Mouse (Mus musculus): ENCODE measurements at regions not wholly inside any gene's neighbourhood (a gene's known extent, or its start where the extent isn't known, plus 50 kb on each side); places are given as distances from the start of the nearest gene placed in this dataset.

DNA sequence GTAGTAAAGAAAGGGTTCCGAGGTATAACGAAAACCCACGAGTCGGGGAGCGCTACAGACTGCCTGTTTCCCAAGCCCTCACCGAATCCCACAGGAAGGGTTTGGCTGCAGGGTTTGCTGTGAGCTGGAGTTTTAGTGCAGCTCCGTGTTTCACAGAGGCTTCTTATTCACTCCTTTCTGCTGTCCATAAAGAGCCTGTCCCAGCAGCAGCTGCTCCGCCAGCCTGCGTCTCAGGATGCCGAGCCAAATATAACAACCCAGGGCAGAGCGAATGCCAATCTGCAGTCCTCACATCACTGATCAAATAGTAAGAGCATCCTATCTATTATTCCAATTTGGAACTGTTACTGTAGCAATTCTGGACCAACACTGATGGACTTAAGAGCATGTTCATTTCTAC is 110.7 kb upstream of the Mpp6 start:
- H3K9me3 ChIP-seq (replicated peaks): no peaks in the 10 kb centered on the region
- no peak overlapping the region for H3K9ac ChIP-seq (replicated peaks)
- H3K4me2 ChIP-seq: 0 out of 2 replicates have a peak overlapping the region, but pooled peaks have one; percentile 2
- H3K27ac ChIP-seq (replicated peaks): no peak overlapping the region
- no peaks in the 10 kb centered on the region for H3K4me1 ChIP-seq
- H3K36me3 ChIP-seq: no peaks in the 10 kb centered on the region
- no peak for ATAC-seq (ENCODE audit: low FRiP score)
- H3K4me3 ChIP-seq (replicated peaks): no peak overlapping the region
- WGBS: 75% methylated on average over 11 of the region's 11 CpGs
- H3K27me3 ChIP-seq (replicated peaks): no peaks in the 10 kb centered on the region

DNA sequence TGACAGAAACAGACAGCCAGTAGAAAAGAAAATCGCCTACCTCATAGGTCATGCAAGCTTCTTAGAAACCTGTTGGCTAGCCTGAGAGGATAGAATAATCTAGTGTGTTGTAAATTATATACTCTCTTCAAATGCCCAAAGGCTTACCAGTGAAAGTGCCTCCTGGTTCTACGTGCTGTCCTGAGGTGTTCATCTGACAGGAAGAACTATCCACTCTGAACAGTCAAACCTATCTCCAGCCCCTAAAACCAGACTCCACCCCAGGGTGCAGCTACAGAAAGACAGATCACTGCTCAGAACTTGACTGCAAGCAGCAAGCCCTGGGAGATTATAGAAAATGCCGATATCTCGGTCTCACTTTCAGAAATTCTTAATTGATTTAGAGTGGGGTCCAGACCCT is 102.0 kb upstream of the Mpp6 start:
- 79% methylated on average over 4 of the region's 4 CpGs for WGBS

GRCm38 (mm10) chr6:50008869-50009268 is 101.2 kb upstream of the Mpp6 start:
- peaks cover 27% of the 10 kb centered on the region for H3K4me1 ChIP-seq
- no peak overlapping the region for H3K27ac ChIP-seq (replicated peaks)
- no peaks in the 10 kb centered on the region for H3K27me3 ChIP-seq (replicated peaks)
- WGBS: 63% methylated on average over 3 of the region's 3 CpGs
- H3K4me3 ChIP-seq (replicated peaks): no peak overlapping the region
- no peaks in the 10 kb centered on the region for H3K9me3 ChIP-seq (replicated peaks)
- no peaks in the 10 kb centered on the region for H3K36me3 ChIP-seq
- H3K4me2 ChIP-seq: no peak overlapping the region
- no peak overlapping the region for H3K9ac ChIP-seq (replicated peaks)
- no peak for ATAC-seq (ENCODE audit: low FRiP score)

More for the DNA sequence above, 102.0 kb upstream of the Mpp6 start:
- Histone ChIP-seq H3K27me3 (replicated peaks) (no peaks in the 10 kb centered on the region), H3K9ac (replicated peaks) (no peak overlapping the region), H3K4me1 (peaks cover 19% of the 10 kb centered on the region), H3K4me3 (replicated peaks) (no peak overlapping the region), H3K36me3 (no peaks in the 10 kb centered on the region), H3K9me3 (replicated peaks) (no peaks in the 10 kb centered on the region), H3K4me2 (no peak overlapping the region), H3K27ac (replicated peaks) (no peak overlapping the region)
- no peak for ATAC-seq (ENCODE audit: low FRiP score)

GRCm38 (mm10) chr6:50009339-50009738 is 100.7 kb upstream of the Mpp6 start:
- WGBS: 76% methylated on average over 7 of the region's 7 CpGs
- Histone ChIP-seq H3K27me3 (replicated peaks) (no peaks in the 10 kb centered on the region), H3K27ac (replicated peaks) (no peak overlapping the region), H3K4me3 (replicated peaks) (no peak overlapping the region), H3K36me3 (no peaks in the 10 kb centered on the region), H3K9me3 (replicated peaks) (no peaks in the 10 kb centered on the region), H3K9ac (replicated peaks) (no peak overlapping the region), H3K4me1 (peaks cover 29% of the 10 kb centered on the region), H3K4me2 (no peak overlapping the region)
- ATAC-seq (ENCODE audit: low FRiP score): no peak

- no peak overlapping the region for H3K4me2 ChIP-seq
- no peak overlapping the region for H3K9ac ChIP-seq (replicated peaks)
- ATAC-seq (ENCODE audit: low FRiP score): no peak
- H3K4me3 ChIP-seq (replicated peaks): no peak overlapping the region
- H3K9me3 ChIP-seq (replicated peaks): no peaks in the 10 kb centered on the region
- peaks cover 29% of the 10 kb centered on the region for H3K4me1 ChIP-seq
- H3K27ac ChIP-seq (replicated peaks): no peak overlapping the region
- H3K36me3 ChIP-seq: no peaks in the 10 kb centered on the region
- 84% methylated on average over 5 of the region's 5 CpGs for WGBS
- no peaks in the 10 kb centered on the region for H3K27me3 ChIP-seq (replicated peaks)
Observed at GRCm38 (mm10) chr6:50009856-50010255, 100.2 kb upstream of the Mpp6 start.

DNA sequence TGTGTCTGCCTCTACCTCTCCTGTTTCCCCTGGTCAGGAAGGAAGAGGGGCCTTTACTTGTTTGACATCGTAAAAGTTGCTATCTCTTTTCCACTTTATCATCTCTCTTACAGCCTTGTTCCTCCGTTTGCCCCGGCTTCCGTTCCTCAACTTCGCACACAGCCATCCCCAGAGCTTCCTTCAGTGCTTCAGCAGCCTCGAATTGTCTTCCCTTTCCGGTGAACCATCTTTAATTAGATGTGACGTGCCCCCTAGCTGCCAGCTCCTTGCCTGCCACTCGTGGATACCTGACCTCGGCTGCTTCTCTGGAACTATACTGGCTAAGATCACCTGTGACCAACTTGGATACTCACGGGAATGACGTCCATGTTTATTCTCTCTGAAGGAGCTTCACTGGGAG is 99.0 kb upstream of the Mpp6 start:
- Histone ChIP-seq H3K27ac (replicated peaks) (0 out of 2 replicates have a peak overlapping the region, but pooled peaks have one; percentile 25), H3K36me3 (no peaks in the 10 kb centered on the region), H3K27me3 (replicated peaks) (no peaks in the 10 kb centered on the region), H3K4me1 (peaks cover 29% of the 10 kb centered on the region), H3K9ac (replicated peaks) (no peak overlapping the region), H3K4me3 (replicated peaks) (no peak overlapping the region), H3K4me2 (no peak overlapping the region), H3K9me3 (replicated peaks) (no peaks in the 10 kb centered on the region)
- ATAC-seq (ENCODE audit: low FRiP score): no peak
- 86% methylated on average over 12 of the region's 12 CpGs for WGBS

DNA sequence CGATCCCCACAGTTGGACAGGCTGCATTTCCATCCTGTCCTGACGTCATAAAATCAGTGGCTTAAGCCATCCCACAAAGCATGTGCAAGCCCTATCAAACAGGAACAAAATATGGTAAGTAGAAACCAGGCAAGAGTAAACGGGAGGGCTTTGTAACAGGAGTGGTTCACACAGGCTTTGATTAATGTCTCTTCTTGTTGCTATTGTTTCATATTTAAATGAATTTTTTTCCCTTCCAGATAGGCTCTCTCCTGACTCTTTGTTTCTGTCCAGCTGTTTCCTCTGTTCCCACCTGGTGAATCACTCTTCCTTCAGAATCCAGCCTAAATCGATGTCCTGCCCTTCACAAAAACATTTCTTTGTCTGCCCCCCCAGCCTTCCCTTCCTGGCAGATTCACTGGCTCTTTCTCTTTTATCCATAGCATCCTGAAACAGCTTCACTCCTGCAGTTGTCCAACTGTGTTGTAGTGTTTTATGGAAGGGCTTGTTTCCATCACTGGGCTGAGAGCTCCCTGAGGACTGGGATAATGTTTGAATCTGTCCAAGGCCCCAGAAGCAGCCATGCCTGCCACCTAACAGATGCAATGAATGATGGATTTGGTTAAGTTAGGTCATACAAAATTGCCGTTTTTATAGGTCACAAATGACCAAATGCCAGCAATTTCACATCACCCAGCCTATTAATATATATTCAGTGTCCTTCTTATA is 98.1 kb upstream of the Mpp6 start:
- 38% methylated on average over 5 of the region's 5 CpGs for WGBS
- Histone ChIP-seq H3K36me3 (no peaks in the 10 kb centered on the region), H3K27me3 (replicated peaks) (no peaks in the 10 kb centered on the region), H3K9ac (replicated peaks) (no peak overlapping the region), H3K4me3 (replicated peaks) (no peak overlapping the region), H3K4me1 (peaks cover 29% of the 10 kb centered on the region), H3K27ac (replicated peaks) (peak overlapping the region; percentile 25; the same call in 1 of the 2 replicates), H3K9me3 (replicated peaks) (no peaks in the 10 kb centered on the region), H3K4me2 (no peak overlapping the region)
- no peak; the same call in 1 of the 2 replicates for ATAC-seq (ENCODE audit: low FRiP score)

GRCm38 (mm10) chr6:50013067-50013466 is 97.0 kb upstream of the Mpp6 start:
- Histone ChIP-seq H3K4me2 (no peak overlapping the region), H3K27ac (replicated peaks) (0 out of 2 replicates have a peak overlapping the region, but pooled peaks have one; percentile 9), H3K9me3 (replicated peaks) (no peaks in the 10 kb centered on the region), H3K9ac (replicated peaks) (no peak overlapping the region), H3K27me3 (replicated peaks) (no peaks in the 10 kb centered on the region), H3K36me3 (no peaks in the 10 kb centered on the region), H3K4me3 (replicated peaks) (no peak overlapping the region), H3K4me1 (peaks cover 29% of the 10 kb centered on the region)
- peak; percentile 22; the same call in 1 of the 2 replicates for ATAC-seq (ENCODE audit: low FRiP score)
- WGBS: 55% methylated on average over 5 of the region's 5 CpGs

GRCm38 (mm10) chr6:50013842-50014241 is 96.2 kb upstream of the Mpp6 start:
- ATAC-seq (ENCODE audit: low FRiP score): no peak
- 0 out of 2 replicates have a peak overlapping the region, but pooled peaks have one; percentile 28 for H3K27ac ChIP-seq (replicated peaks)
- H3K4me2 ChIP-seq: no peak overlapping the region
- H3K4me3 ChIP-seq (replicated peaks): no peak overlapping the region
- H3K9me3 ChIP-seq (replicated peaks): no peaks in the 10 kb centered on the region
- no peaks in the 10 kb centered on the region for H3K27me3 ChIP-seq (replicated peaks)
- WGBS: 75% methylated on average over 7 of the region's 7 CpGs
- no peaks in the 10 kb centered on the region for H3K36me3 ChIP-seq
- H3K9ac ChIP-seq (replicated peaks): no peak overlapping the region
- H3K4me1 ChIP-seq: peaks cover 29% of the 10 kb centered on the region

DNA sequence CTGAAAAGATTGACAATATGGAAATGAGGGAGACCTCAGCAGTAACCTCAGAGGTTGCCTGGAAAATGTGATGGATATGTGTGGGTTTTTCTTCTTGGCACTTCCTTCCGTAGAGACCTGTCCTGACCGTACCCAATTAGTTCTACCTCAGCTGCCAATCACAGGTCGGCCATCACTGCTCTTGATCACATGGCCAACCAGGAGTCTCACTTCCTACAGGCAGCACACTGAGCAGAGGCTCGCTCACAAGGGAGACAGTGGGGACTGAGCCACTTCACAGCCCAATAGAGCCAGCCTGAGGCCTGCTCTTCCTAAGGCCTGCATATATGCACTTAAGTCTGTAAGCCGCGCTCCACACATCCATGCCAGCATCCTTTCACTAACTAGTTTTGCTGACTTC is 82.1 kb upstream of the Mpp6 start:
- no peak for ATAC-seq (ENCODE audit: low FRiP score)
- Histone ChIP-seq H3K9ac (replicated peaks) (no peak overlapping the region), H3K36me3 (no peaks in the 10 kb centered on the region), H3K9me3 (replicated peaks) (no peaks in the 10 kb centered on the region), H3K27me3 (replicated peaks) (no peaks in the 10 kb centered on the region), H3K27ac (replicated peaks) (no peak overlapping the region), H3K4me3 (replicated peaks) (no peak overlapping the region), H3K4me1 (peaks cover 6% of the 10 kb centered on the region), H3K4me2 (no peak overlapping the region)
- 92% methylated on average over 6 of the region's 6 CpGs for WGBS

DNA sequence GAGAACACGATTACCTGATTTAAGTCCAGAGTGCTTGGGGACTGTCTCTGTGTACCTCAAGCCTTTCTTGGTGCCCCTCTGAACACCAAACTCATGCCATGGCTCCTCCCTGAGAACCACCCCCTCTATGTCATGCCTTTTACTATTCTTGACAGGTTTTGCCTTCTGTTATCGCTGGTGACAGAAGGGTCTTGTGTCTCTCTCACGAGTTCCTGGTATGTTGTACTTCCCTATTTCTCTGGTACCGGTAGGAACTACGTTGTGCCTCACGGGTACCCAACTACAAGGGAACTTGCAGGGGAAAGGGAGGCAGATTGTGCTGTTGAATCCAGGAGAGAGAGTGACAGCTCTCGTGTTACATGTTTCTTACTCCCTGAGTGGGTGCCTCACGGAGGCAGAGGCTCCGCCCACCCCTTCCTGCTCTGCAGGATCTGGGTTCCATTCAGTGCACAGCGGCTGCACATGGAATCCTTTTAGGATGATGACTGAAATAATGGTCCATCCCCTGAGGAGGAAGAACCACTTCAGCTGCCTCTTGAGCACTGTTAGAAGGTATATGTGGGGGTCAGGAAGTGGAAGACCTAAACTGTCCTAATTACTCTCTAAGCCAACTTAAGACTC is 80.0 kb upstream of the Mpp6 start:
- 72% methylated on average over 10 of the region's 10 CpGs for WGBS
- ATAC-seq (ENCODE audit: low FRiP score): no peak
- Histone ChIP-seq H3K27me3 (replicated peaks) (no peaks in the 10 kb centered on the region), H3K9ac (replicated peaks) (no peak overlapping the region), H3K9me3 (replicated peaks) (no peaks in the 10 kb centered on the region), H3K36me3 (no peaks in the 10 kb centered on the region), H3K4me1 (peaks cover 18% of the 10 kb centered on the region), H3K4me3 (replicated peaks) (no peak overlapping the region), H3K27ac (replicated peaks) (no peak overlapping the region), H3K4me2 (no peak overlapping the region)

- Histone ChIP-seq H3K4me2 (no peak overlapping the region), H3K4me3 (replicated peaks) (no peak overlapping the region), H3K27ac (replicated peaks) (no peak overlapping the region), H3K4me1 (peaks cover 18% of the 10 kb centered on the region), H3K9ac (replicated peaks) (no peak overlapping the region), H3K27me3 (replicated peaks) (no peaks in the 10 kb centered on the region), H3K9me3 (replicated peaks) (no peaks in the 10 kb centered on the region), H3K36me3 (no peaks in the 10 kb centered on the region)
- 90% methylated on average over 5 of the region's 5 CpGs for WGBS
- ATAC-seq (ENCODE audit: low FRiP score): no peak
Observed at GRCm38 (mm10) chr6:50031356-50031755, 78.7 kb upstream of the Mpp6 start.
